Comparison of ENCODE assay signal across 8 mouse cellular contexts in the genomic region with DNA sequence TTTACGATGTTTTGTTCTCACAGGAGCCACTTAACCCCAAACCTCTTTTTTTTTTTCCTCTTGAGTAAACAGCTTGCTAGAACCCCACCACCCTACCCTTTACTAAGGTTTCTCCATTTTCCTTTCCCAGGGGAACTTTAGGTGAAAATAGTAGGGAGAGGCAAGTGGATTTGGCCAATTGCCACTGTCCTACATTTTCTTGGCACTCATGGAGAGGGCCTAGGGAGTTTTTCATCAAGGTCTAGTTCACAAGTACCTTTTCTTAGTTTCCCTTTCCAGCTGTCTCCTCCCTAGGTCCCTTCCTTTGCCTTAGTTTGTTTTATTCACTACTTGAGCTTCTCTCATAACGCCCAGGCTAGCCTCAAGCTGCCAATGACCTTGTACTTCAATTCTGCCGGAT. TPM values are rescaled to one million over a fixed set of nuclear protein-coding genes. Genes with fewer than 3 reads are reported as not detected.
DNase-seq lines count a peak whose midpoint lies in the region; ATAC-seq and TF ChIP-seq lines count a peak whose summit lies in the region.

No protein-coding gene starts in this region.

- no peaks in the 10 kb centered on the region; the same call in 1 of the 2 replicates for H3K9me3 ChIP-seq in embryonic facial prominence, embryonic 13.5 days
- no peaks in the 10 kb centered on the region; the same call in 1 of the 2 replicates for H3K9me3 ChIP-seq in intestine, embryonic 16.5 days (ENCODE audit: control insufficient read depth, low read length)
- H3K9me3 ChIP-seq in neural tube, embryonic 13.5 days: 0 out of 2 replicates have a peak, but pooled peaks cover 6% of the 10 kb centered on the region

- H3K4me1 ChIP-seq in embryonic facial prominence, embryonic 13.5 days: peaks cover 24% of the 10 kb centered on the region
- H3K4me1 ChIP-seq in intestine, embryonic 16.5 days (ENCODE audit: control insufficient read depth, insufficient read depth, low read length): peaks cover 8% of the 10 kb centered on the region; the same call in 1 of the 2 replicates
- peaks cover 34% of the 10 kb centered on the region for H3K4me1 ChIP-seq in neural tube, embryonic 13.5 days (replicated peaks)

- H3K4me3 ChIP-seq in layer of hippocampus, adult 2 months: peak overlapping the region; percentile 96
- peak overlapping the region; percentile 93 for H3K4me3 ChIP-seq in embryonic facial prominence, embryonic 13.5 days
- H3K4me3 ChIP-seq in intestine, embryonic 16.5 days (ENCODE audit: low read length): peak overlapping the region; percentile 92
- peak overlapping the region; percentile 95 for H3K4me3 ChIP-seq in neural tube, embryonic 13.5 days

- intact Hi-C loops in left cerebral cortex, postnatal 25 days (cut with DNase I): no loop called here

- H3K27me3 ChIP-seq in embryonic facial prominence, embryonic 13.5 days: no peaks in the 10 kb centered on the region
- no peaks in the 10 kb centered on the region for H3K27me3 ChIP-seq in intestine, embryonic 16.5 days (replicated peaks; ENCODE audit: control insufficient read depth, insufficient read depth, low read length)
- H3K27me3 ChIP-seq in neural tube, embryonic 13.5 days: no peaks in the 10 kb centered on the region

- no peak for DNase-seq in layer of hippocampus, adult 2 months (ENCODE audit: low spot score in 2 of 2)
- no peak for DNase-seq in layer of hippocampus, adult 8-10 months (ENCODE audit: low spot score in 2 of 2)
- DNase-seq in frontal cortex, postnatal 14 days (ENCODE audit: low spot score in 2 of 2): no peak
- DNase-seq in left cerebral cortex, postnatal 25 days (ENCODE audit: low spot score in 2 of 2): no peak

- no peak for TF ChIP-seq CTCF in layer of hippocampus, adult 2 months (conservative IDR thresholded peaks at IDR 0.05)

- peak overlapping the region; percentile 92; the same call in 1 of the 2 replicates for H3K9ac ChIP-seq in embryonic facial prominence, embryonic 13.5 days
- H3K9ac ChIP-seq in intestine, embryonic 16.5 days (ENCODE audit: low read depth, low read length): peak overlapping the region; percentile 95
- peak overlapping the region; percentile 92 for H3K9ac ChIP-seq in neural tube, embryonic 13.5 days

- no peak for ATAC-seq in embryonic facial prominence, embryonic 13.5 days (ENCODE audit: insufficient number of reproducible peaks, insufficient read depth, low FRiP score, low TSS enrichment, low read depth)
- no peak for ATAC-seq in intestine, embryonic 16.5 days
- no peak for ATAC-seq in neural tube, embryonic 13.5 days (ENCODE audit: low read depth)
- no peak for ATAC-seq in granulocyte monocyte progenitor cell, adult 5-6 weeks (replicated peaks; ENCODE audit: poor library complexity, severe bottlenecking)

- no peaks in the 10 kb centered on the region for H3K36me3 ChIP-seq in embryonic facial prominence, embryonic 13.5 days
- no peaks in the 10 kb centered on the region for H3K36me3 ChIP-seq in intestine, embryonic 16.5 days (ENCODE audit: control insufficient read depth, insufficient read depth, low read length)
- no peaks in the 10 kb centered on the region for H3K36me3 ChIP-seq in neural tube, embryonic 13.5 days

- H3K27ac ChIP-seq in layer of hippocampus, adult 2 months: peak overlapping the region; percentile 100
- no peak overlapping the region for H3K27ac ChIP-seq in embryonic facial prominence, embryonic 13.5 days
- peak overlapping the region; percentile 66 for H3K27ac ChIP-seq in intestine, embryonic 16.5 days (ENCODE audit: low read length)
- H3K27ac ChIP-seq in neural tube, embryonic 13.5 days (replicated peaks): no peak overlapping the region

- peak overlapping the region; percentile 89 for H3K4me2 ChIP-seq in embryonic facial prominence, embryonic 13.5 days
- H3K4me2 ChIP-seq in intestine, embryonic 16.5 days (ENCODE audit: low read depth, low read length): peak overlapping the region; percentile 73
- peak overlapping the region; percentile 85 for H3K4me2 ChIP-seq in neural tube, embryonic 13.5 days

- 42% methylated on average over 3 of the region's 3 CpGs for WGBS in embryonic facial prominence, embryonic 13.5 days
- WGBS in intestine, embryonic 16.5 days: 39% methylated on average over 3 of the region's 3 CpGs
- 46% methylated on average over 3 of the region's 3 CpGs for WGBS in neural tube, embryonic 13.5 days

RNA-seq across cellular contexts. Expression of a gene that starts 0.7 kb away (rescaled TPM):
- total RNA-seq in layer of hippocampus, adult 2 months (2021): 100 to 1,000 TPM in 1 of 2 experiments, 10 to 100 TPM in 1; 99.7 to 107 TPM
- 100 to 1,000 TPM in 3 of 4 experiments, 10 to 100 TPM in 1; 98.2 to 108 (median 102) TPM for total RNA-seq in layer of hippocampus, adult 8-10 months (2022)
- polyA plus RNA-seq in embryonic facial prominence, embryonic 13.5 days (2015; fragmentation: Nextera tagmentation; extraction: Ambion mirVana): 22.1 and 26.4 TPM in 2 replicates
- polyA plus RNA-seq in intestine, embryonic 16.5 days (2015; fragmentation: Nextera tagmentation; extraction: Ambion mirVana): 36.1 and 38.1 TPM in 2 replicates
- 13.4 and 15.1 TPM in 2 replicates for polyA plus RNA-seq in neural tube, embryonic 13.5 days (2015; fragmentation: Nextera tagmentation; extraction: Ambion mirVana)
- 7.6 and 13.9 TPM in 2 replicates for total RNA-seq in granulocyte monocyte progenitor cell, adult 5-6 weeks (2014; fragmentation: Nextera tagmentation)
- 17.7 and 19.8 TPM in 2 replicates for total RNA-seq in granulocyte monocyte progenitor cell, adult 5-6 weeks (2017)
- total RNA-seq in left cerebral cortex, postnatal 25 days (2021): 10 to 100 TPM; 97.0 to 97.3 TPM

RNA-seq across cellular contexts. Expression of a gene that starts 45.8 kb away (rescaled TPM):
- 1 to 10 TPM; 9.0 to 9.1 TPM for total RNA-seq in layer of hippocampus, adult 2 months (2021)
- 10 to 100 TPM in 1 of 4 experiments, 1 to 10 TPM in 3; 6.8 to 11.4 (median 9.0) TPM for total RNA-seq in layer of hippocampus, adult 8-10 months (2022)
- polyA plus RNA-seq in embryonic facial prominence, embryonic 13.5 days (2015; fragmentation: Nextera tagmentation; extraction: Ambion mirVana): 9.1 and 9.6 TPM in 2 replicates
- polyA plus RNA-seq in intestine, embryonic 16.5 days (2015; fragmentation: Nextera tagmentation; extraction: Ambion mirVana): 11.0 and 11.6 TPM in 2 replicates
- 5.7 and 6.4 TPM in 2 replicates for polyA plus RNA-seq in neural tube, embryonic 13.5 days (2015; fragmentation: Nextera tagmentation; extraction: Ambion mirVana)
- 4.7 and 10.5 TPM in 2 replicates for total RNA-seq in granulocyte monocyte progenitor cell, adult 5-6 weeks (2014; fragmentation: Nextera tagmentation)
- total RNA-seq in granulocyte monocyte progenitor cell, adult 5-6 weeks (2017): 7.3 and 10.9 TPM in 2 replicates
- 1 to 10 TPM; 6.3 to 8.4 TPM for total RNA-seq in left cerebral cortex, postnatal 25 days (2021)

Comparison
In these comparisons a context has a peak if more than half of its experiments do, and no peak if none do; other contexts are left out.
1. H3K27ac ChIP-seq: peak in layer of hippocampus, adult 2 months (single experiment) and intestine, embryonic 16.5 days (single experiment); none in embryonic facial prominence, embryonic 13.5 days (single experiment) and neural tube, embryonic 13.5 days (single experiment).
2. RNA of a gene that starts 0.7 kb away (total RNA-seq): 99.7 to 107 TPM in layer of hippocampus, adult 2 months, 98.2 to 108 TPM in layer of hippocampus, adult 8-10 months and 97.0 to 97.3 TPM in left cerebral cortex, postnatal 25 days; 7.6 to 19.8 TPM in granulocyte monocyte progenitor cell, adult 5-6 weeks; every median in the first group is over 4 times any median in the second.
3. Peak in every context shown above with its lines, with median percentiles within 50 percentile points of each other: H3K4me3 ChIP-seq, H3K4me2 ChIP-seq and H3K9ac ChIP-seq.